In the genomic region with DNA sequence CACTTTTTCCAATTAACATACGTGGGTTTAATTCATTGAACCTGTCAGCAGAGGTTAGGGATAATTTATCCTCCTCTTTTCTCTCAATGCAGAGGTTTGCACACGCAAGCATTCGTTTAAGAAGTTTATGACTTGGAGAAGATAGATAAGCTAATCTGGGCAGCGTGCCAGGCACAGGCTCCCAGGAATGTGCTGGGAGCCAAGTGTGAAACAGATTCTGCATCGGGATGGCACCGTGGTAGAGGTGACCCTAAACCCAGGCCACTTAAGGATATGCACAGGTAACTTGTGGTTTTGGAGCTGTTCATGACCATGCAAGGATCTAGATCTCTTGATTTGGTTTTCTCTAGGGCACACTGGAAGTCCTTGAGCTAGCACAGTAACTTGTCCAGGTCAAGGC, we compare ENCODE assay signal across 13 mouse cellular contexts.
DNase-seq lines count a peak whose midpoint lies in the region; ATAC-seq lines count a peak whose summit lies in the region.
"Had no signal": no experiment of that assay in that cellular context is flagged by ENCODE, and none has a peak within 500 bp of the region (broad histone marks: within the 10 kb centered on the region; RNA-seq: fewer than 3 reads in every experiment).

No protein-coding gene starts in this region.

- ATAC-seq in heart, embryonic 12.5 days (ENCODE audit: insufficient number of reproducible peaks, low FRiP score), result no peak
- ATAC-seq in midbrain, embryonic 14.5 days (ENCODE audit: low FRiP score, low TSS enrichment), result no peak
- ATAC-seq in midbrain, embryonic 16.5 days, result no peak
- no peak for ATAC-seq in activated CD4-positive, CD25-positive, alpha-beta regulatory T cell, adult 4 months
- ATAC-seq: CD4-positive, CD25-positive, alpha-beta regulatory T cell, adult 4 months had no signal

- intact Hi-C loops in heart, postnatal 10 days (cut with DNase I), result no loop called here

- no peak overlapping the region for H3K9ac ChIP-seq in heart, embryonic 12.5 days
- H3K9ac ChIP-seq in midbrain, embryonic 14.5 days (replicated peaks; ENCODE audit: low read length), result no peak overlapping the region
- H3K9ac ChIP-seq in midbrain, embryonic 16.5 days (ENCODE audit: low read depth, low read length), result no peak overlapping the region
- H3K9ac ChIP-seq: forebrain, embryonic 12.5 days; hindbrain, embryonic 12.5 days; neural tube, embryonic 13.5 days had no signal

- peaks cover 3% of the 10 kb centered on the region; the same call in 1 of the 2 replicates for H3K4me1 ChIP-seq in heart, embryonic 12.5 days (replicated peaks)
- no peaks in the 10 kb centered on the region for H3K4me1 ChIP-seq in midbrain, embryonic 14.5 days (ENCODE audit: control insufficient read depth, insufficient read depth, low read length)
- no peaks in the 10 kb centered on the region for H3K4me1 ChIP-seq in midbrain, embryonic 16.5 days (ENCODE audit: control insufficient read depth, insufficient read depth, low read length)
- H3K4me1 ChIP-seq: forebrain, embryonic 12.5 days; hindbrain, embryonic 12.5 days; megakaryocyte, embryonic 14.5 days; neural tube, embryonic 13.5 days had no signal

- WGBS in heart, embryonic 12.5 days, result 33% methylated on average over 6 of the region's 6 CpGs
- 81% methylated on average over 6 of the region's 6 CpGs for whole genome bisulfite sequencing in midbrain, embryonic 14.5 days
- WGBS in midbrain, embryonic 16.5 days, result 71% methylated on average over 6 of the region's 6 CpGs

- DNase-seq in heart, postnatal 10 days, result peak; percentile 3 to 7
- DNase-seq in midbrain, embryonic 14.5 days, result peak; percentile 28
- DNase-seq in adrenal gland, adult 2 months, result peak; percentile 58
- DNase-seq in kidney, postnatal 4 days, result peak; percentile 54 to 67
- DNase-seq in thymus, adult 18-20 months, result no peak

- H3K4me3 ChIP-seq in heart, embryonic 12.5 days, result no peak overlapping the region
- no peak overlapping the region for H3K4me3 ChIP-seq in midbrain, embryonic 14.5 days (replicated peaks; ENCODE audit: low read depth, low read length)
- H3K4me3 ChIP-seq in midbrain, embryonic 16.5 days (ENCODE audit: low read depth, low read length), result no peak overlapping the region
- H3K4me3 ChIP-seq: forebrain, embryonic 12.5 days; hindbrain, embryonic 12.5 days; megakaryocyte, embryonic 14.5 days; neural tube, embryonic 13.5 days had no signal

- no peak overlapping the region for H3K27ac ChIP-seq in heart, embryonic 12.5 days (ENCODE audit: poor library complexity, severe bottlenecking)
- H3K27ac ChIP-seq in midbrain, embryonic 14.5 days (replicated peaks; ENCODE audit: low read depth, low read length), result no peak overlapping the region
- H3K27ac ChIP-seq in midbrain, embryonic 16.5 days (ENCODE audit: low read length), result no peak overlapping the region
- H3K27ac ChIP-seq: forebrain, embryonic 12.5 days; hindbrain, embryonic 12.5 days; neural tube, embryonic 13.5 days had no signal

- H3K4me2 ChIP-seq in heart, embryonic 12.5 days, result no peak overlapping the region
- no peak overlapping the region for H3K4me2 ChIP-seq in midbrain, embryonic 14.5 days (ENCODE audit: low read length)
- H3K4me2 ChIP-seq in midbrain, embryonic 16.5 days (ENCODE audit: low read length), result no peak overlapping the region
- H3K4me2 ChIP-seq: forebrain, embryonic 12.5 days; hindbrain, embryonic 12.5 days; neural tube, embryonic 13.5 days had no signal

- no peaks in the 10 kb centered on the region for H3K36me3 ChIP-seq in heart, embryonic 12.5 days
- no peaks in the 10 kb centered on the region for H3K36me3 ChIP-seq in midbrain, embryonic 14.5 days (ENCODE audit: control insufficient read depth, insufficient read depth, low read length)
- no peaks in the 10 kb centered on the region for H3K36me3 ChIP-seq in midbrain, embryonic 16.5 days (ENCODE audit: control insufficient read depth, insufficient read depth, low read length)
- H3K36me3 ChIP-seq: forebrain, embryonic 12.5 days; hindbrain, embryonic 12.5 days; neural tube, embryonic 13.5 days had no signal

- no peaks in the 10 kb centered on the region for H3K9me3 ChIP-seq in heart, embryonic 12.5 days (replicated peaks)
- no peaks in the 10 kb centered on the region for H3K9me3 ChIP-seq in midbrain, embryonic 14.5 days (ENCODE audit: control insufficient read depth, low read length)
- H3K9me3 ChIP-seq in midbrain, embryonic 16.5 days (replicated peaks; ENCODE audit: control insufficient read depth, low read length, poor library complexity, severe bottlenecking), result no peaks in the 10 kb centered on the region
- H3K9me3 ChIP-seq: forebrain, embryonic 12.5 days; hindbrain, embryonic 12.5 days; megakaryocyte, embryonic 14.5 days; neural tube, embryonic 13.5 days had no signal

- H3K27me3 ChIP-seq in heart, embryonic 12.5 days (replicated peaks), result no peaks in the 10 kb centered on the region
- H3K27me3 ChIP-seq in midbrain, embryonic 14.5 days (ENCODE audit: control insufficient read depth, insufficient read depth, low read length), result no peaks in the 10 kb centered on the region
- H3K27me3 ChIP-seq in midbrain, embryonic 16.5 days (ENCODE audit: control insufficient read depth, insufficient read depth, low read depth, low read length), result no peaks in the 10 kb centered on the region
- H3K27me3 ChIP-seq: hindbrain, embryonic 12.5 days had no signal

Comparison
In these comparisons a context has a peak if more than half of its experiments do, and no peak if none do; other contexts are left out.
1. DNase-seq: peak in heart, postnatal 10 days (2 of 2), midbrain, embryonic 14.5 days (single experiment), adrenal gland, adult 2 months (single experiment) and kidney, postnatal 4 days (2 of 2); none in thymus, adult 18-20 months (0 of 2).